Mouse (Mus musculus) urinary bladder, postnatal 4 days (tissue): ENCODE data around the gene Prkca.

ENCODE experiments used
- DNase-seq, 2 experiments: peaks; one replicate each; pipeline ENCODE4 v3.0.0; 2021 to 2022; ENCODE audit warnings: low spot score in 2 of 2

The Prkca gene

DNA sequence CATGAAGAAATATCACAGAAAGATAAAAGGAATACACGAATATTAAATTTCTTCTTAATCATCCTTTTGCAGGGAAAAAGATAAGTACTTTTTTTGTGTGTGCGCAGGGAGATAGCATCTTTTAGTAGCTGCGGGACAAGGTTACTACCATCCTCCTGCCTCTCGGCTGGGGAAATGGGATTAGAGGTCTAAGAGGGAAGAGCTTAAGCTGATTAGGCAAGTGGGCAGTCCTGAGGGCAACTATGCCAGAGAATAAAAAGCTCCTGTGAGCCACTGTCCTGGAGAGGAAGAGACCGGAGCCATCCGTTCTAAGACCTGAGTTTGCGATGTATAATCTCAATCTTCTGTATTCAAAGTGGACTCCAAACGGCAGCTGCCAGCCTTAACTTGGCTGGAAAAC lies 45.8 kb downstream of the Prkca start:
- no peak for DNase-seq

DNA sequence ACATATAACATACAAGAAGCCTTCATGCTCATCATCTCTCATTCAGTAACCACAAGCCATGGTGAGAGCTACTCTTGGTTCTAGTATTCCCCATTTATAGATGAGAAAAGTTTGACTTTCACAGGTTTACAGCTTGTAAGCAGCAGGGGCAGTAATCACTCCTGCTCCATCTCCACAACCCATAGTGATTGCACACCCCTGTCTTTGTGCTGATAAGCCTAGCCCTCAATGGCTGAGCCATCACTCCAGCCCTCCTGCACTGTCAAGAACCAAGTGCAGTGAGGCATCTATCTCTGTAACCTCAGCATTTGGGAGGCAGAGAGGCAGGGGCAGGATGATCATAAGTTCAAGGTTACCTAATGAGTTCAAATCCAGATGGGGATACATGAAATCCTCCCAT lies 48.4 kb downstream of the Prkca start:
- no peak for DNase-seq

DNA sequence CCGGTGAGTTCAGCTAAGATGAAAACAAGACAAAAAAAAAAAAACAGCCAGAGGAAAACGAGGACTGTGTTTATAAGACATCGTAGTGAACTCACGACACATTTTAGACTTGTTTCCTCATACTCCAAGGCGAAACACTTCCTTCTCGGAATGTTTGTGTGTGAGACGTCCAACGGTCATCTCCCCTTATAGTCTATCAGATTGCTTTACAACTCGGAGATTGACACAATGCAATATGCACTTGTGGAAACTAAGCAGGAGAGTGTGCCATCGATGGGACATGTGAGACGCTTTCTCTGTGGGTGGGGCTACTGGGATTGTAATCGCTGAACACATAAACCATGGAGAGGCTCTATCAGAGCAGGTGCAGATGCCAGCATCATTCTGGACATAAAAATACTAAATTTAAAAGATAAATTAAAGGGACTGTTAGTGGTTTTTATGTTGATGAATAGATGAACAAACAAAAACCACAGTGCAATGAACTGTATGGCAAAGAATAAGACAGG lies 49.4 kb downstream of the Prkca start:
- DNase-seq: no peak

DNA sequence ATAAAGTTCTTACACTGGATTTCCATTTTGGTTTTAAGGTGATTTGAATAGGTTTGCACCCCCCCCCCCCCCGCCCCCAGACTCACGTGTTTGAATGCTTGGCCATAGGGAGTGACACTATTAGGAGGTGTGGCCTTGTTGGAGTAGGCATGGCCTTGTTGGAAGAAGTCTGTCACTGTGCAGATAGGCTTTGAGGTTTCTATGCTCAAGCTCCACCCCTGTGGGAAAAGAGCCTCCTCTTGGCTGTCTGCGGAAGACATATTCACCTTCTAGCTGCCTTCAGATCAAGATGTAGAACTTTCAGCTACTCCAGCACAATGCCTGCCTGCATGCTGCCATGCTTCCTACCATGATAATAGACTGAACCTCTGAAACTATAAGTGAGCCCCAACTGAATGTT lies 49.9 kb downstream of the Prkca start:
- DNase-seq: no peak

DNA sequence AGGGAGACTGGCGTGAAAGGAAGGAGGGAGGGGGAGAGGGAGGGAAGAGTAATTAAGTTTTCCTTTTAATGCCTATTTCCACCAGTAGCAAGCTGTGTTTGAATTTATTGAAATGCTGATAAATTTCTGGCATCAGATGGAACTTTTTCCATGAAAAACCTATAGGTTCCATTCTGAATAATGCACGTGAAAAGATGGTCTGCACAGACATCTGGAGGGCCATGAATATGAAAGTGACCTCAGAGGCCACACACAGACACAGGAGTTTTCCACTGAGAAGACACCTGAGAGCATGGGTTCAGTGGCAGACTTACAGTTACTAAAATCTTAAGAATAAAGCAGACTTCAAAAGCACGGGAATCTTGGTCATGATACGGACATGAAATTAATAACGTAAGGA lies 54.5 kb downstream of the Prkca start:
- no peak for DNase-seq

DNA sequence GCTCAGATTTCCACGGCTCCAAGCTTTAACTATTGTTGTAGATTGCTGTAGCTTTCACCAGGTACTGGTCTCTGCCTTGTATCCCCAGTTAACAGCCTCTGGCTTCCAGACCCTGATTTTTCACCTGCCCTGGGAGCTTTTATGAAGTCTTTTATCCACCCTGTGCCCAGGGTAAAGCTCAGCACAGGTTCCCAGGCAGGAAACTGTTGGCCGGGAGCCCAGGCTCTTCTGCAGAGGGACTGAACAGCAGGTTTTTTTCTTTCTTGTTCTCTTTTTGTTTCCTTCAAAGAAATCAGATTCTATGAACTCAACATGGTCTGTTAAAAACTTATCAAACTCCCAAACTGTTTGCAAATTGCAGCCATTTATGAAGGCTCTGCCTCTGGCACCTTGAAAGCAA lies 56.4 kb downstream of the Prkca start:
- DNase-seq: no peak

DNA sequence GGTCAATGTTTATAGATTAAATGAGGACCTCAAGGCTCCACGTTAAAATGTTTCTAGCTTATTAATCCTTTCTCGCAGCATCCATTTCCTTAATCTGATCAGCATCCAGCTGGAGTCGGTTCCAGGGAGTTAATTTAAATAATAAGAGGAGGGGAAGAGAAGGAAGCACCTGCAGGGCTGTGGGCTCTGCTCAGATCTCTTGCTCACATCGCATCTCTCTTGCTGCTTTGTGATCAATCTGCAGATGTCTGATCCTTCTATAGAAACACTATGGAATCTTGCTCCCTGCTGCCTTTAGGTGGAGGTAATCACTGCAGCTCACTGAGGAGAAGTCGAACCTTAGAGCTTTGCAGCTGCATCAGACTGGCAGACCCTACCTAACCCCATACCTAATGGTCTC lies 58.7 kb downstream of the Prkca start:
- DNase-seq: no peak

DNA sequence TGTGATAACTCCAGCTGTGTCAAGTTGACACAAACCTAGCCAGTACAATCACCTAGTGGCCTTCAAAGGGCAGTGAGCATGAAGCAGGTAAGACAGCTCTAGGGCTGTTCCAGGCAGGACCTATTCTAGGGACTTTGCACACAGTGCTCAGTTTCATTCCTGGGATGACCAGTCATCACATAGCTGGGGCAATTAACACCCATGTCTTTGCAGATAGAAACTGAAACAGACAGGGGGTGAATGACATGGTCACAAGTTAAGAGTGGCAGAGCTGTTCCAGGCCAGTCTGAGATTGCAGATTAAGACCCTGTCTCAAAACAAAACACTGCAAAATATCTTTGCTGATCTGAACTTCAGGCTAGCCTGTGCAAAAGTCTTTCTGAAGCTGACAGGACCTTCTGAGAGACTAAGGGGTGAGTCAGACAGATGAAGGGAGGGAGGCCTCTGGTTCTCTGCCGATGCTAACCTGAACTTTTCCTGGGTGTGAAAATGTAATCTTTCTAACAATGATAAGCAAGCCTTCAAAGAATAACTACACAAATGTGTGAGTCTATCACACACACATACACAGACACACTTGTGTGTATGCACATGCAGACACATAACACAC lies 60.8 kb downstream of the Prkca start:
- no peak for DNase-seq

DNA sequence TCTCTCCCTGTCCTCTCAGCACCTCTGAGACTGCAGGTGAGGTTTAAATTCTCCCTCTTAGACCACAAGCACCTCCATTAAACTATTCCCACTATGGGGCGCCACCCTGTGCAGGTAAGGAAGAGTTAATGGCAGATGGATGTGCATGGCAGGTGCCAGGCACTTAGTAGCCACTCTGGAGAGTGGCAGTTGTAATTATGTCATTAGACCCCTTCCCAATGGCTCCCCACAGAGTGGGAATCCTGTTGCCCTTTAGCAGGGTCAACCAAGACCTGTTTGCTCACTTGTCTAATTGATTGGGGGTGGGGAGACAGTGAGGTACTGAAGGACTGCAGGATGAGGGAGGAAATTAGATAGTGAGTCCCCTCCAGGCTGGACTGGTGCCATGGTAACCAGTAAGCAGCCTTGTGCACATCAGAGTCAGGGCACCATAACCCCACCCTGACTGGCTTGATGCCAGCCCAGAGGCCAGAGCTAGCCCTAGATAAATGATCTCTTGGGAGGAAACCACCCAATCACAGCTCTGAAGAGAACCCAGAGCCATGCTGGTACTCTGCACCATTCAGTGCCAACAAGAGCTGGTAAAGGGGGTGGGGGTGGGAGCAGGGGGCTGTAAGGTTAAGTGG lies 63.9 kb downstream of the Prkca start:
- DNase-seq: no peak

DNA sequence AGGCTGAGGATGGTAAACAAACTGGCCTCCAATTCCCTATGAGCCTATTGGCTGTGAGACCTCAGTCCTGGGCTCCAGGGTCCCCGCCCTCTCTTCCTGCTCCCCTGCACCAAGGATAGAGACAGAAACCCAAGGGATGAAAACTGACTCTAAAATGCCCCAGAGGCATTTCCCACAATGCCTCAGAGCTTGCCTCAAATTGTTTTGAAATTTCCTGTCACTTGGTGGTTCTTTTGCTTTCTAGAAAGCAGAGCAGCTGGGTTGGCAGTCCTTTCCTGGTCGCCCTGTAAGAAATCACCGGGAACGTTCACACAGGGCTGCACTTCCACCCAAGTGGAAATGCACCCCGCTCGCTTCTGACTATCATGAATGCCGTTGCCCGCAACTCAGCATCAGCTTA lies 66.6 kb downstream of the Prkca start:
- no peak for DNase-seq

DNA sequence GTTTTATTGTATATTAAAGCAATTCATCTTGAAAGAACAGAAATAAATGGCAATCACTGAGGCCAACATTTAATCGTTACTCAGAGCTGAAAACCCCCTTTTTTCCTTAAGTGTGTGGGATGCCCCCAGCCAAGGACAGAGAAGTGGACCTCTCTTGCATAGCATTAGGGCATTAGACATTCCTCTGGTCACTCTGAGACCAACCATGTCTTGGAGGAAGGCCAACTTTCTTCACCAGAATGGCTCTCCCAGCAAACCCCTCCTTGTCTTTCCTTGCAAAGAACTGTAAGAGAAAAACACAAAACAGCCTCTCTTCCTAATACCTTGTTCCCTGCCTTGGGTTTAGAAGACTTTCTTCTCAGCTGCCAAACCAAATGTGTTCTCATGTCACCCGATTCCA lies 67.6 kb downstream of the Prkca start:
- DNase-seq: no peak

DNA sequence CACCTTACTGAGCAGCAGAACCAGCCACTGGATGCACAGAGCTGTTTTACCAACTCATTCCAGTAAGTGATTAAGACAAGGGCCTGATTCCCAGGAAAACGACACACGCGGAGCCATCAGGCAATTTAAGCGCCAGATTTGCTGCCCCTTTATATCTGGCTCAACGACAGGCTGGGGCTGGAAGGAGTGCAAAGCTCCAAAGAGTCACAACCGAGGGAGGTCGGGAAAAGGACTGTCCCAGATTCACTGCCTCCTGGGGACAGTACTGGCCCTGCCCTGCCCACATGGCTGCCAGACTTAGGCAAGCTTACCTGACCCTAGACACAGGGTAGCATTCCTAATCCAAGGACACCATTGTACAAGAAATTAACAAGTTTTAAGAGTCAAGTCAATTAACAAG lies 69.7 kb downstream of the Prkca start:
- no peak for DNase-seq

DNA sequence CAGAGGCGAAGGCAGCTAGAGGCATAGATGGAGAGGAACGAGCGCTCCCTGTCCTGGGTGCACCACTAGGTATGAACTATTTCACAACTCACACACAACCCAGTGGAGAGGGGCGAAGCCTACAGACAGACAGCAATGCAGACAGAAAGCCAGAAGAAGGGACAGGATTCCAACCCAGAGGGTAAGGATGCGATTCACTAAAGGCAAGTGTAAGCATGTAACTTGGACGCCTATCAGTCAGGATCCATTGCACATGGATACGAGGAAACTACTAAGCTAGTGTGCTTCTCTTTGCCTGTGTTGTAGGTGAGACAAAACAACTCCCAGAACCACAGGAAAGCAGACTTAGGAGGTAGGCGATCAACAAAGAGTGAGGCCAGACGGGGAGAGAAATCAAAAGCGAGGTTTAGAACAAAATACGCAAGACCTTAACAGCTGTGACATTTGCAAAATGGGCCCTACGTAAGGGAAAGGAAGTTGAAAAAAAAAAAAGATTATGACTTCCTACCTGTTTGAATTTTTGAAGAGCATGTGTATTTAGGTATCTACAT lies 70.2 kb downstream of the Prkca start:
- no peak for DNase-seq

DNA sequence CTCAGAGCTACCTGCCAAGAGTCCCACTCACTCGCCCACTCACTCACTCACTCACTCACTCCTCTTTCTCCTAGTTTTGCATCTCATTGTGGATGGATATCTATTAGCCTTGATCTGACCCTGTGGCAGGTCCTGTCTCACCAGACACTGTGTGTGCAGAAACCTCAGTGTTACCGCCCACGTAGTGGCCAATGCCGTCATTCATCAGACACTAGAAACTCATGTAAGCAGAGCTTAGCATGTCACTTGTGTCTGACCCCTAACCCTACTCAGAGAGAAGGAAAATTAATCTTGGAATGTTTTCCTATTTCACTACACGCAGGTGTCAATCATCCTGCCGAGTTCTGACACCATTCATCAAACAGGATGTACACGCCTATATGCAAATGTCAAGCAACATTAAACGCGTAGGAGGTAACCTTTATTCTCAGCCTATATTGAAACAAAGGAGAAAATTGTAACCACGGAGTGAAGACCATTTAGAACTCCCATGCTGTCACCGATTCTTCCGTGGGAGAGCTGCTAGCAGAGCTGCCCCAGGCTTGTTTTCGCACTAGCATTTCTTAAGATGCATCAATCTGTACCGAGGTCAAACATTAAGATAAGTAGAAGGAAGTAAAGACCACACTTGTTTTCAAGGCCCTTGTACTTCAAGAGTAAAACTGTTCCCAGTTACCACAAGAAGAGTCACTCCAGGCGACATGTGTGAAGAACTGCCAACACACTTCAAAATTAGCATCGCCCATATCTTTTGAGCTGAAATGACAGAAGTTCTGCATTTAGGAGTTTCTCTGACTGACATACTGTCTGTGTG lies 70.9 kb downstream of the Prkca start:
- no peak for DNase-seq

DNA sequence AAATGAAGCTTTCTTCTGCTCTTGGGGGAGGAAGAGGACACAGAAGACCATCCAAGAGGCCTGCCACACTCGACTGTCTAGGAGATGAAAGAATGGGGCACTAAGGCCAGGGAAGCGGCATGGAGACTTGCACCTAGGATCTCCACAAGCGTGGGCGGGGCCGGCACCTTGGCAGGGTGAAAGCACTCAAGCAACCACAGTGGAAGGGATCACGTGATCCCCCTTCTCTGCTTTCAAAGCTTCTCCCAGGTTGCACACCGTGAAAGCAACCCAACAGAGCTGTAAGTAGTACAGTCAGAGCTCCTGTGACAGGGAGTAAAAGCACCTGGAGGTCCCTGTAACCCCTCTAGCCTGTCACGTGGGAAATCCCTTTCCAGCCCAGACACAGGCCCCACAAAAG lies 72.4 kb downstream of the Prkca start:
- DNase-seq: no peak

DNA sequence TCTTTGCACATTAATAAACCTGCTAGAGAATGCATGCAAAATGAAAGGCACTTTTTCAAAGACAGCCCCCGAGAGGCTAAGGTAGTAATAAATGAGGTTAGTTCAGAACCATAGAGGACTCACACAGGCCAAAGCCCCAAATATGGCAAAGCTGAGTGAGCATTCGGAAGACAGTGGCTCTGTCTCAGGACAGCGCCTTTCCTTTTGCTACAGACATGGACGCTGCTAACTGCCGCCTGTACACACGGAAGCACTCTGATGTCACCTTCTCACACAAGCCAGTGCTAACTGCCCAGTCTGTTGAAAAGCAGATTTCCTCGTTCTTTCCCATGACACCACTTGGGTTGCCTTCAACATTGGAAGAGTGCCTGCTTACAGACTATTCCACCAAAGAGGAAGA lies 74.2 kb downstream of the Prkca start:
- DNase-seq: no peak

DNA sequence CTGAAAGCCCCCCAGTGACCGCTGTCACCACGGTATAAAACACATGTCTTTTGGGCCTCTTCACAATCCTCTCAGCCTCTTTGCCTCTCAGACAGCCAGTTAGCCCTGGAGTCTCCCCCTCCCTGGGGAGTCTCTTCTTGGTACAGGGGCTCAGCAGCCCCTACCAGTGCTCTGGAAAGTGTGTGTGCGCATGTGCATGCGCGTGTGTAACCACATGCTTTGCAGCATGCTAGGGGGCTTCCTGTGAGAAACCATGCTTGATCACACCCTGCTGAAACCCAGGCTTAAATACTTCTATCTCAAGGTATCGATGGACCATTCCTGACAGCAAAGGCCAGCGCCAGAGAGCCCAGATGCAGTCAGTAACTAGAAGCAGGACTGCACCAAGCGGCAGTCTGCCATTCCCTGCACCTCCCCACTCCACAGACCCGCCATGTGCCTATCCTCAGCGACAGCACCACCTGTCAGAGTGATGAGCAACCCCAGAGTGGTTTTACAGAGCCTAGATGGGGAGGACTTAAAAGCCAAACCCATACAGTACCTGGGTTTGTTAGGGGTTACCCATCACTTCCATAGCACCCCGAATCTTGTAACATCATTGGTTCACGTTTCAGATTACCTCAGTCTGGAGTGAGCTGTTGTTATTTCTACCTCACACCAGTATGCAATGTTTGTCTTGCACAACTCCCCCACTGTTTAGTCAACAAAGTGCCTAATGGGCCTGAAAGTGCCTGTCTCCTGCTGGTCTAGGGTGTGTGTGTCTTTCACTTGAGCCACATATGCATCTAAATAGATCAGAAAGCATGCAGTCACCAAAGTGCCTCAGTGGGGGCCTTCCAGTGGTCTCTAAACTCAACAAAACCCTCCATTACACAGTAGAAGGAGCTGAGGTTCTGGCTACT lies 75.1 kb downstream of the Prkca start:
- no peak for DNase-seq

DNA sequence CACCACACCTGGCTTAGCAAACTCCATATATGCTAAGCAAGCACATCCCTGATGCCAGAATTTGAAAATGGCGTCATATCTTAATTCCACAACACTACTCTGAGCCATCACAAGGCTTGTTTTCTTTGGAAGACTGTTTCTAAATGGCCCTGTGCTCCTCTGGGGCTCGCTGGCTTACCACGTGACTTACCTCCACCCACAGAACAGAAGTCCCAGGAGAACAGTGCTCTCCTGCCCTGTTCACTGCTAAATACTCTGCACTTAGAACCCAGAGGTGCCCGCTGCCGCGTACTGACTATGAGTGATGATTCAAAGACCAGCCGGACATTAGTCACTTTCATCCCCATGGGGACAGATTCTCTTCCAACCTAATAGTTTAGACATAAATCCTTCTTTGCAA lies 75.9 kb downstream of the Prkca start:
- no peak for DNase-seq

DNA sequence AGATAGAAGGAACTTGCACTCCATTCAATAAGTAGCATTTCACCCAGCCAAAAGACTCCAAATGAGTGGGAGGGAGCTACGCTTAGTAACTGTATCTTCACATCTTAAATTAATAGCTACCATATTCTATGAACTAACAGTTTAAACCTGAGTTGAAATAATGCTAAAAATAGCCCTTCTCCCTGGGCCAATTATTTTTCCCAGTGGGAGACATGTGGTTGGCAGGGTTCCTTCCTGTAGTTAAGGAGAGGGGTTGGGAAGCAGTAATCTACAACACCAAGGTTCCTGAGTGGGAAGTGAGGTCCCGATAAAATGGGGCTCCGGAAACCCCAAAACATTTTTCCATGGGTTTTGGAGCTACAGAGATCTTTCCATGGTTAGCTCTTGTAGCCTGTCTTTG lies 76.7 kb downstream of the Prkca start:
- DNase-seq: no peak

DNA sequence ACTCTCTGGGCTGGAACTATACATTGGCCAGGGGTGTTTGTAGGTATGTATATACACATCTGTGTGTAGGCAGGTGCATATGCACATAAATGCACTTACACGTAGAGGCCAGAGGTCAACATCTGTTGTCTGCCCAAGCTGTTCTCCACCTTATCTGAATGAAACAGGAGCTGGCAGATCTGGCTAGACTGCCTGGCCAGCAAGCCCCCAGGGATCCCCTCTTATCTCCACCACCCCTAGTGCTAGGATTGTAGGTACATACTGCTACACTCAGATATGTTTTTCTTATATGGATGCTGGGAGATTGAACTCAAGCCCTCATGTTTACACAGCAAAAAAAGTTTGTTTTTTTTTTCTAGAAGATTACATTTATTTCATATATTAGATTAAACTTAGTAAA lies 79.9 kb downstream of the Prkca start:
- no peak for DNase-seq

DNA sequence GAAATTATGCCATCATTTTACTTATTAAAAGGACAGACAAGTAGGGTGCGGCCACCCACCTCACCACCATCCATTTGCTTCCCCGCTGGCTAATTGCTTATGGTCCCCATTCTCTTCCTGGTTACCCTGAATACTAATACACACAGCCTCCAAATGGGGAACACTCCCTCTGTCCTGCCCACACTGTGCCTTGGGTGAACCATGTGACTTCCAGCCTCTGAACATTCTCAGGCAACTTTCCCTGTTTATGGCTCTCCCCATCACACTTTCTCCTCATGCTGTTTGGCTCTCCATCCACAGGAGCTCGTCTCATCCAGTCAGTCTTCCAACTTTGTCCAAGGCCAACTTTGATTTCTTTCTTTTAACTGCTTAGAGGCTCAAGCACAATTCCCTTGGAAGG lies 80.3 kb downstream of the Prkca start:
- no peak for DNase-seq

DNA sequence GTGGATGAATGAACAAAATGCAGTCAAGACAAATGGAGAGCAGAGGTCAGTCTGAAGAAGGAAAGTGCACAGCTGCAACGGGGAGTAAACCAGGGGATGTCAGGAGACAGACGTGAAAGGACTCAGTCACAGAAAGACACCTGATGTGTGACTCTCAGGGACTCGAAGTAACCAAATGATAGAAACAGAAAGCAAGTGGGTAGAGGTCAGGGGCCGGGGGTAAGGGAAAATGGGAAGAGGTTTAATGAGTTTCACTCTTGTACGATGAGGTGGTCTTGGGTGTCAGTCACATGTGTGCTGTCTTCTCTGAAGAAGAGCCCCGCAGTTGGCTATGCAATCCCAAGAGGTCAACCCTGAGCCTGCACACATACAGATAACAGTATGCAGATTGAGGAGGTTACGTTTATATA lies 82.0 kb downstream of the Prkca start:
- DNase-seq: no peak
